Mouse (Mus musculus): Measurements from ENCODE around the gene Asb18.

The Asb18 gene

GRCm38 (mm10) chr1:89932616-89933015, 81.8 kb downstream of the Asb18 start:
- CTCF ChIA-PET: no interaction called here

DNA sequence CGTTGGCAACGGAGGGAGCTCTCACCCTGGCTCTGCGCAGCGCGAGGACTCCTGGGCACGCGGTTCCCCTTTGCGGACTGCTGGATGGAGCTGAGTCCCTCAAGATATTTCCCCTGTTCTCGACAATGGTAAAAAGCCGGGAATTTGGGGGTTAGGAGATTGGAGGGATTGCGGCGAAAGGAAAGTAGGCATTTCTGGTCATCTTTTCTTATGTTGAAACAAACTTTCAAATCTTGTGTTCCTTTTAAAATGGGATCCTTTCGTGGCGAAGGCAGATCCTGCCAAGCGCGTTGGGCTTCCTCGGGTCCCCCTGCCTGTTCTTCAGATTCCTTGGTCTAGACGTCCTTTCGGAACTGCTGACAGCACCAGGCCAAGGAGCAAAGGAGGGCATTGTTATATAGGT, 82.4 kb downstream of the Asb18 start:
- CTCF ChIA-PET: no interaction called here

GRCm38 (mm10) chr1:89931120-89931519, 83.3 kb downstream of the Asb18 start, which contains the start of gene Gbx2:
Gene Gbx2 (minus strand): TSS chr1:89931179.
- CTCF ChIA-PET: no interaction called here

DNA sequence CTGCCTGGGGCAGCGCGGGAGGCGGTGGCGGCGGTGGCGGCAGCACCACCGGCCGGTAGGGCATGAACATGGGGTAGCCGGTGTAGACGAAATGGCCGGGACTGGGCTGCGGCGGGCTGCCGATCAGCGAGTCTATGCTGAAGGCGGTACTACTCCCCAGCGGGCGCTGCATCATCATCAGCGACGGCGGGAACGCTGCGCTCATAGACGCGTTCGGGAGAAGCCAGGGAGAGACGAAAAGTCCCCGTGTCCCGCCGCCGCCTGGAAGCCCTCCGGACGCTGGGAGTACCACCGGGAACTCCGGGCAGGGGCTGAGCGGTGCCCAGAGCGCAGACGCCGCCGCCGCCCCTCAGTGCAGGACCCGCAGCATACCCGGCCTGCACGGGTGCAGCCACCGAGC, 83.9 kb downstream of the Asb18 start:
- CTCF ChIA-PET: no interaction called here

GRCm38 (mm10) chr1:89929721-89930505, 84.6 kb downstream of the Asb18 start:
- CTCF ChIA-PET: no interaction called here

DNA sequence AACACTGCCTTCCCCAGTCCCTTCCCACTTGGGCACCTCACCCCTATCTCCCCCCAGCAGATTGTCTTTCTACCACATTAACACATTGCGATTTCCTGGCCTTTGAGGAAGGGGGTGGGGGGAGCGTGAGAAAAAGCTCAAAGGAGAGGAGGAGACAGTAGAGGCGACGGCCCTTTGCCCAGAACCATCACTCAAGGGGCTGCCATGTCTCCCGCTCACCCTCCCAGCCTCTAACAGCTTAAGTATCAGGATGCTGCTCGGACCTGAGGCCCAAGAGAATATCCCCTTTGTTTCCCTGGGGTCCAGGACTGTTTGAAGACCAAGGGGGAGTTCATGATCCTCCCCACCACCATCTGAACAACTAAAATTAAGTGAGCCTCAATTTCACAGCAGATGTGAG, 85.3 kb downstream of the Asb18 start:
- CTCF ChIA-PET: no interaction called here

- CTCF ChIA-PET: no interaction called here
Observed at GRCm38 (mm10) chr1:89928676-89929075, 85.8 kb downstream of the Asb18 start.

DNA sequence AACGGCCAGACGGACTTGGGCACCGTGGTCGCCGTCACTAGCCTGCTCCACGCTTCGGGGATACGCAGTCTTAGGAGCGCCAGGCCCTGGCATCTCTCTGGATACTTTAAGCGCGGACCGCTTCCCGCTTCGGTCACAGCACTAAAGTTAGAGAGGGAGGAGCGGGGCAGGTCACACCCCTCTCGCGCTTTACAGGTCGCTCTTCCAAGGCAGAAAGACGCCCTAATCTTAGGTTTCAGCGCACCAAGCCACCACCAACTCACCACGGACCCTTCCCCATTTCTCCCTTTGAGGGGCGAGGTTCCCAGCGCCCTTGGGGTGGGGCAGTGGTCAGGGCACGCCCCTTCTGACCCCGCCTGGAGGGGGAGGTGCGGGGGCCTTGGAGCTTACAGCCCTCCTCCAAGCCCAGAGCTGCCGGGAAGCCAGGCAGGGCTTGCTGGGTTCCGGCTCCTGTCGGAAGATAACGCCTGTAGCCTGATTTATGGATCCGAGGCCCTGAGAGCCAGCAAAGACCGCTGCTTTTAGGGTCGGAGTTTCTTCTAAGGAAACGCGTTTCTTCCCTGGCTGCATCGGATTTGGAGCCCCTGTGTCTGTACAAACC, 87.3 kb downstream of the Asb18 start:
- CTCF ChIA-PET: no interaction called here

DNA sequence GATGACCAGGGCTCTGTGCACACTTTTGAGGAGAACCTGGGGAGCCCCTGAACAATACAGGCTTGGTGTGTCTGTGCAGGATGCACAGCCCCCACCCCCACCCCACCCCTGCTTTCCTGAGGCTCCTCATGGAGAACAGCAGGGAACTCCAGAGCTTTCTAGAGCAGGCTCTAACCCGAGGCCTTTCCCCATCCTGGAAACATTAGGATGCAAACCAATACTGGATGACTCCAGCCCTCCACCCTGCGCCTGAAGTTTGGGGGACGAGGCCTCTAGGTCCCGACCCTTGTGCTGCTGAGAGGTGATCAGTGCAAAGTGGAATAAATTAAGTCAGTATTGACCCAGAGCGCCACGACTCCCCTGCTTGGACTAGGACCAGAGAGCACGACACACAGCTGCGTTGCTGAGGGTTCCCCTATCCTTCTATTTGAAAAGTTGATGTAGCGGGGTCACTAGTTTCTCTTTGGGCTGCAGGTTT, 87.8 kb downstream of the Asb18 start:
- CTCF ChIA-PET: no interaction called here

DNA sequence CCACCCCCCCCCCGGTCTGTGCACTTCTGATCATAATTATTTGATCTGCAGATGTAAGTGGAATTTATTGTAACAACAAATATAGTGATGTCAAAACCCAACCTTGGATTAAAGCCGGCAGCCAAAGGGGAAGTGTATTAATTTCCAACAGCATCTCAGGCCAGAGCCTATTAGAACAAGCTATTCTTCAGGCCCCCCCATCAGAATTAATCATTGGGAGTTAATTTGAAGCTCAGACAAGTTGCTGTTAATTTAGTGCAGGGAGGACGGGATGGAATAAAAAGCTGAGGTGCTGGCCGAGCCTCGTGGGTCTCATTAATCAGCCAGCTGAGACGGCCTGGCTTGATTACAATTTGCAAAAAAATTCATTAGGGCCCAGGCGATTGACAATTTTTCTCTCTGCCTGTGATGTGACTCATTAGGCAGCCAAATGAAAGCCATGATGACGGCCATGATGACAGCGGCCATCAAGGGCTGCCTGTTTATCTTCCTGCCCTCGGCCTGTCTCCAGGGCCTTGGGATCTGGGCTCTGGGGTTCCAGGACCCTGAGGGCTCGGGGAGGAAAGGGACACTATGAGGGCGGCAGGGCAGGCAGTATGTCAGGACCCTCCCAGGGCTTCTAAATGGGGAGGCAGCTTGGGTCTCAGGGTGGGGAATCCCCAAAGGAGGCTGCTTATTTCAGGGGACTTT, 88.8 kb downstream of the Asb18 start:
- CTCF ChIA-PET: no interaction called here

GRCm38 (mm10) chr1:89923642-89924020, 90.8 kb downstream of the Asb18 start:
- CTCF ChIA-PET: no interaction called here

DNA sequence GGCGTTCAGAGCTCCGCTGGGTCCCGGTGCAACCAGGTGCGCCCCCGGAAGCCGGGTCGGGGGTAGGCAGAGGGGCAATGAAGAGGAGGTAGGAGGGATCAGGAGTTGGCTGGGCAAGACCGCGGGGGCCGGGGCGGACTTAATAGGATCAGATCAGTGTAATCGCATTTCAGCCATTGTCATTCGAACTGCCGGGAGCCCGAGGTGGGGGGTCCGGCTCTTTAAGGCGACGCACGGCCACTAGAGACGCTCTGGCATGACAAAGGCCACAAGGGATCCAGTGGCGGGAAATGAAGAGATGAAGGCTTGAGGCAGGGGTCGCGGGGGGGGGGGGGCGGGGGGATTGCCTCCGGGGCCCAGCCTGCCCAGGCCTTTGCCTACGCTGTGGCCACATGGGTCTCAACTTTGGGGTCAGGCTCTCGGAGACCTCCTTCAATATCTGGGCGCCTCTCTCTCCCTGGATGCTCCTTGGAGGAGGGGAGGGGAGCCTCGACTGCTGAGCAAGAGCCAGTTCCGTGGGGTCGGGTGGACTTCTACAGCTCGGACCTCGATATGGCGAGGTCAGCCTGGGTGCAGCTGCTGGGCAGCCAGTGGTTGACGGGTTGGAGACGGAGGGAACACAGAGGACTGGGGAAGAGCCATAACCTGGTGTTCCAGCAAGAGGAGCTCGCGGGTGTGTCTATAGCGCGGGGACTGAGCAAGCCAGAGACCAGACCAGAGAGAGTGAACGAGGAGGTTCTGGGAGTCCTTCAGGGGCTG, 91.4 kb downstream of the Asb18 start:
- CTCF ChIA-PET: no interaction called here

DNA sequence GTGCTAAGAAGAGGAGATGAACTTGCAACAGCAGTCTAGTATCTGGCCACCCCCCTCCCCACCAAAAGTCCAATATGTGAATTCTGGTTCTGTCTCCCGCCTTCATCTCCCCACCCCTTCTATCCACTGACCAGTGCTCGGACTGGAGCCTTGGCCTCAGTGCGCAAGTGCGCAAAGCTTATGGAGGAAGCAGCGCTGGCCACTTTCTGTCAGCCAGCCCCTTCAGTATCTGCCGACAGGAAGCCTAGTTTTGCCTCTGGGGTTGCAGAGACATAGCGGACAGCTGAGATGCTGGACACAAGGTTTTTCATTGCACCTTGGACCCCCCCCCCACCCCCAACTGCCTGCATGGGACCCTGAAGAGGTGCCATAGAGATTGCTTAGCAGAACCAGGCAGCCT, 92.2 kb downstream of the Asb18 start:
- CTCF ChIA-PET: no interaction called here

GRCm38 (mm10) chr1:89921806-89922205, 92.7 kb downstream of the Asb18 start:
- CTCF ChIA-PET: no interaction called here

DNA sequence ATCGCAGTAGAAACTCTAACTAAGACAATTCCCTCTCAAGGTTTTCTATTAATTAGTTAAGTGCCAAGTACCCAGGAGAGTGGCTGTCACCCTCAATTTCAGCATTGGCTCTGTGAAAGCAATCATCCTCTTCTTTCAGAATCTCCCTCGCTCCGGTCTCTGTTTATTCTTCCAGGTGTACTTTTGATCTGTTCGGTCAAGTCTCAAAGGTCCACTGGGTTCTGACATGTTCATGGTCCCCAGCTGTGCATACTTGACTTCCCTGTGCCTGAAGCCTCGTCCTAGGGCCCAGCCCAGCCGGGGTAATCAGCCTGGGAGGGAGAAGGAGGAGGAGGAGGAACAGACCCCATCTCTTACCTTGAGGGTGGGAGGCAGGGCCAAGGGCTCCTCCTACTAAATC, 95.3 kb downstream of the Asb18 start:
- CTCF ChIA-PET: no interaction called here

GRCm38 (mm10) chr1:89918111-89918510, 96.4 kb downstream of the Asb18 start:
- CTCF ChIA-PET: no interaction called here

DNA sequence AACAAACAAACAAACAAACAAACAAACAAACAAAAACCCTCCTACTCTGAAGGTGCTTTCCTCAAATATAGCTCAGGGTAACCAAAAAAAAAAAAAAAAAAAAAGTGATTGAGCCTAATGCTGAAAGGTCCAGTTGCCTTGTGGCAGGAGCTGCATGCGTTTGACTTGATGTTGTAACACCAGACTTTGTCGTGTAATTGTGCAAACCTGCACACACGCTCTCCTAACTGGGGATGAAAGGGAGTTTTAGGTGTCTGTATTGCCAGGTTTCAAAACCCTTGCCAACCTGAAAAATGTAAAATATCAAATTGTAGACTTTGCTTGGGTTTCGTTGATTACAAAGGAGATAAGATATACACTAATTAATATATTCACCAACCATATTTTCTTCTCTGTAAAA, 100.9 kb downstream of the Asb18 start:
- CTCF ChIA-PET: interaction anchor here (0.7 kb wide), 1 partner anchor 51 kb away, joined by 3 read pairs; no protein-coding TSS in a partner anchor

- CTCF ChIA-PET: no interaction called here
Observed at GRCm38 (mm10) chr1:89912392-89912791, 102.1 kb downstream of the Asb18 start.

DNA sequence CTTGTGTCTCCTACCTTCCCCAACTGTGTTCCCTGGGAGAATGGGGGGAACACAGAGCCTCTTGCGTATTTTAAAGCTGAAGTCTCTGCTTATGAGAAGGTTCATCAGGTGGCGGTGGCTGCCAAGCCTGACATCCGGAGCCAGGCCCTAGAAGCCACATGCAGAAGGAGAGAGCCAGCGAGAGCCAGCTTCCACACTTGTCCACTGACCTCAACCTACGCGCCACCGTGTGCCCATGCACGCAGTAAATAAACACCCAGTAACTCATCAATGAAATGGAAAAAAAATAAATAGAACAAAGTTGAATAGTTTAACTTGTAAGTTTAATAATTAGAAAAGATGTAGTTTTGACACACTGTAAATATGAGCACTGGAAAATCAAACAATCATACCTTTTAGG, 104.7 kb downstream of the Asb18 start:
- CTCF ChIA-PET: no interaction called here

DNA sequence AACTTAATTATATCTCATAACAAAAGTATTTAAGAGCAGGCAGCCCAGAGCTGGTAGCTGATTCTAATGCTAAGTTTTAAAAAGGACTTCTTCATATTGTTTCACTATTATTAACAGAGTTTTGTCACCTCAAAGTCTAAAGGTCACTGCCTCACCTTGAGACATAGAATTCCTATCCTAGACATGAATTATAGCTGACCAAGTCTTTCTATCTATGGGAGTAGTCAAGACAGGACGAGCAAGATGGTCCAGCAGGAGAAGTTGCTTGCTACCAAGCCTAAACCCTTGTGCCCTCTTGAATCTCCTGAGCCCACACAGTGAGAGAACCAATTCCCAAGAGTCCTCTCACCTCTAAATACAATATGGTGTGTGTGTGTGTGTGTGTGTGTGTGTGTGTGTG, 111.8 kb downstream of the Asb18 start:
- CTCF ChIA-PET: no interaction called here

DNA sequence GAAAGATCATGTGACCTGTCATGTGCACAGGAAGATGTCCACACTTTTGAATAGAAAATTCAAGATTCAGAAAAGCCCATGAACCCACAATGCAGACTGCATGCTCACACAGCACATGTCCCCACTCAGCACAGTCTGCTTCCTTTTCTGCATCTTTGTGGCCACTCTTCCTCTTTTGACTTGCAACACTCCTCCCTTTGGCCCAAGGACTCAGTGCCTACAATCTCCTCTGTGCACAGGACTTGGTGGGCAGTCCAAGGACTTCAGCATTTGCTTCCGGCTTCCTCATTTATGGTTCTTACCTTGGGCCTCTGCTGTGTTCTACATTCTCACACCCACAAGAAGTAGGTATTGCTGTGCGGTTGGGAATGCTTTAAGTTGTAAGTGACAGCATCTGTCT, 112.2 kb downstream of the Asb18 start:
- CTCF ChIA-PET: no interaction called here

DNA sequence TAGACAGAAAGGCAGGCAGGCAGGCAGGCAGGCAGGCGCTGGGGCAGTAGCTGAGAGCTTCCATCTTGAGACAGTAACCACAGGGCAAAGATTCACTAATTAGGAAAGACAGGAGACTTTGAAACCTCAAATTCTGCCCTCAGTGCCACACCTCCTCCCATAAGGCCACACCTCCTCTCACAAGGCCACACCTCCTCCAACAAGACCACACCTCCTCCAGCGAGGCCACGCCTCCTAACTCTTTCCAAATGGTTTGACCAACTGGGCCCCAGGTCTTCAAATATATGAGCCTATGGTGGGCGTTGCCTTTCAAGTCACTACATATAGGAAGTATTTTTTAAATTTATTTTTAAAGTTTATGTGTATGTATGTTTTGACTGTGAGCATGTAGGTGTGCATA, 113.1 kb downstream of the Asb18 start:
- CTCF ChIA-PET: no interaction called here
